Mouse (Mus musculus) heart, postnatal 10 days (tissue): ENCODE data around the gene Qrich1. TPM values are rescaled to one million over a fixed set of nuclear protein-coding genes. Genes with fewer than 3 reads are reported as not detected.
"Not testable (repeated sequence)": the region's sequence is repeated elsewhere in the genome, so short reads cannot be mapped to it uniquely, and the experiment has no call there.

Experiments used
- DNase-seq, 2 experiments: peaks; one replicate each; pipeline ENCODE4 v3.0.0; 2021
- intact Hi-C: fragments of 180-260 bp; cut with DNase I; formaldehyde crosslinking; loops from one replicate; pipeline ENCODE4 v1.15.1; 2025
- microRNA-seq, 2 experiments: library from miRNA; unstranded; fragments of <30 nt; microRNA quantifications; one replicate each; pipeline ENCODE4 v1.2.0; 2022
- total RNA-seq, 2 experiments: library from RNA; stranded (reverse); gene quantifications; 2 replicates each; pipeline ENCODE4 v1.2.3; 2021

Qrich1 gene
- total RNA-seq, 2 experiments from 2014 or later: 83.5 to 89.6 TPM

DNA sequence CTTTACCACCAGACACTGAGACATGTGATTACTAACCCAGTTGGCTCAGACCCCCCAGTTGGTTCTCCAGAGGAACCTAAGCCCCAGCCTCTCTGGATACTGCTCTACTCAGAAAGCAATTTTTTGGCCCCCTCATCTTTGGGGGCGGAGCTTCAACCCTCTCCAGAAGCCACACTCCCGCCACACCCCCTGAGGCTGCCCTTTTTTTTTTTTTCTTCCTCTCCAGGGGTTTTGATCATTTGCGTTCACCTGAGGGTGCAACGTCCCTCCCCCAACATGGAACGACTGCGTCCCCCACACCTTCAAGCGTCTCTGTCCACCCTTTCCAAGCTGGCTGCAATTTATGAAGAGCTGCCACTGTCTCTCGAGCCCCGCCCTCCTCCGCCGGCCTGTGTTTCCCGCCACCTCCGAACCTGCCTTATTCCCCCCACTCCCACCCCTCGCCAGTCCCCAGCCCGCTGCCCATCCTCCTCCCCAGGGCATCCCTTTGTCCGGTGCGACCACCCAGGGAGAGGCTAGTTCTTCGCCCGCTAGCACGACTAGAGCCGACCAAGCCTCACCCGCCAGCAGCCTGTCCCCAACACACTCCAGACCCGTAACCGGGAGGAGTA lies 61.4 kb downstream of the Qrich1 start:
- intact Hi-C loops: loop anchor here (5.0 kb wide), 1 partner anchor 69 kb away; the partner anchor contains the start of gene Arih2
- peak; percentile 72 to 82 for DNase-seq

DNA sequence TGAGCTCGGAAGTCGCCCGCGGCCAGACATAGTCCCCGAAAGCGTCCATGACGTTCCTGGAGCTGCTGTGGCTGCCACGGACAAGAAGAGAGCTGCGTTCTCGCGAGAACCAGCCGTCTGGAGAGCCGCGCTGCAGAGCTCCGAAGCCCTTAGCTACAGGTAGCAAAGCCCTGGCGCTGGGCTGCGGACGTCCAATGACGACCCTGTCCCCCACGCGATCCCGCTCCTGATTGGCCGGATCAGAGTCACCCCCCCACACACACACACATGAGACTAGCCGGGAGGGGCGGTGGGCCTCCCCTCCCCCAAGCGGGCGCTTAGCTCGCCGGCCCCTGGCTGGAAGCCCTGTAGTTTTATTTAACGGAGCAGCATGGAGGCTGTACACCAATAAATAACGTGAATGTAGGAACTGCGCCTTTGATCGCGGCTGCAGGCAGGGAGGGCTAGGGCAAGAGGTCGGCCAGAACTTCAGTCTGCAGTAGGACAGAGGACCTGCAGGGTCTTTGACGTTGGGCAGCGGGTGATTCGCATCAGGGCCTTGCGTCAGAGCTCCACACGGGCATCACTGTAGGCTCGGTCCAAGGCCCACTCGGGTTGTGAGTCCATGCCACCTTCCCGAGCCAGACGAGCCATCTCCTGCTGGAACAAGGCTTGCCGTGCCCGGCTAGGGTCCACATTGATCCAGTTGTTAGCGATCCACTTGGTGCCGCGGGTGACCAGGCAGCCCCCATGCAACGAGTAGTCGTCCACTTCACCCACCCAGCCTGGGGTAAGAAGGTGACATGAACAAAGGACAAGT lies 62.1 kb downstream of the Qrich1 start, which contains the start of gene Wdr6:
TSS of gene Wdr6 (minus strand) at position 195 of the 799 bp plus-strand sequence.
- intact Hi-C loops: loop anchor here (5.0 kb wide), 1 partner anchor 69 kb away; the partner anchor contains the start of gene Arih2
- peak; percentile 94 to 95 for DNase-seq

DNA sequence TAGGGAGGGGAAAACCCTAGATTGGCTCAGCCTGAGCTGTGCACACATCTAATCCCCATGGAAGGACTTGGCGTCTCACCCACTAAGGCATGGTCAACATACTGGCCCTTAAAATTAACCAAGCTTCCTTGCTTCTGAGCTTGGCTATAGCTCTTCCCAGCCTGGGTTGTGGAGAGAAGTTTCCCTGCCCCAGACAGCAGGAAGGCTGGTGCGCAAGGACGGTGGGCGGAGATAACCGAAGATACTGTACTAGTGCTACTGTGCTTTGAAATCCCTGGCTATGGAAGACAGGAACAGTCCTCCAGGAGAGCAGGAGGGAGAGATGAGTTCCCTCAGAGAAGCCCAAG lies 62.7 kb downstream of the Qrich1 start:
- DNase-seq: no peak
- intact Hi-C loops: loop anchor here (5.0 kb wide), 1 partner anchor 68 kb away; the partner anchor contains the start of gene Arih2

DNA sequence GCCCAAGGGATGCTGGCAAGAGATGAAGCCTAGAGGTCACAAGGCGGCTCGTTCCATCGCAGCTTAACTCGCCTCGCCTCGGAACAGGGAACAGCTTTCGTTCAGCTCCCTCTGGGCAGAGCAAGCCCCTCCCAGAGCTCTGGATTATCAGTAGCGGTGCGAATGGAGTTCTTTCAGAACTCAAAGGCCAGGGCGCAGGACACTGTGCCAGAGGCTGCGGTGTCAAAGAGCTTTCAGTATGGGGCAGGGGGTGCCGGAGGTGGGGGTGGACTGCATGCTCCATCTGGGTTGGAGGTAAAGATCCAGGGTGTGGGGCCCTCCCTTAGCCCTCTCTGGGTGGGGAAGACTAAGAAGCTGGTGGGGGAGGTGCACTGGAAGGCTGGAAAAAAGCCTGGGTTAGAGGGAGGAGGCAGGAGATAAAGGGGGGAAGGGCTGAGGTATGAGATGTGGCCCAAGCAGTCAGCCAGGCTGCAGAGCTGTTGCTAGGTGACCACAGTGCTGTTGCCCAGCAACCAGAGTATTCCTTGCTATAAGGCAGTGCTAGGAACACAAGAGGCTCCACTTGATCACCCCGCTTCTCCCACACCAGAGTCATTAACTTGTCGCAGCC lies 71.1 kb downstream of the Qrich1 start:
- intact Hi-C loops: no loop called here
- DNase-seq: peak; percentile 90 to 94

DNA sequence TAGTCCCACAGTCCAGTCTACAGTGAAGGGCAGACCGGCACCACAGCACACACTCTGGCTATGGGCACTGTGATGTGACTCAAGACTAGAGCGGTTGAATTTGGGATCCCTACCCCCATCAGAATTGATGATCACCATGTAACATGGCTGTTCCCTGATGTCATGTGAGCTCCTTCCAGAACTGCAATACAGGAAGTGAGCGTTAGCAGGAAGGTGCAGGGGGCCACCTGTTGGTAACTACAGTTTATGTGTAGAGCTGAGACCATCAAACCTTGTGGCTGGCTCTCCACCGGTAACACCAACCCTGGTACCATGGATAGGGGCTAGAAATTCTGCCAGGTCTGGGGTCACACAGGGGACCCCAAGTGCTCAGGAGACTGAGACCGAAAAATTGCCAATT lies 72.6 kb downstream of the Qrich1 start:
- intact Hi-C loops: no loop called here
- peak in 1 of 2 experiments; percentile 12 for DNase-seq

DNA sequence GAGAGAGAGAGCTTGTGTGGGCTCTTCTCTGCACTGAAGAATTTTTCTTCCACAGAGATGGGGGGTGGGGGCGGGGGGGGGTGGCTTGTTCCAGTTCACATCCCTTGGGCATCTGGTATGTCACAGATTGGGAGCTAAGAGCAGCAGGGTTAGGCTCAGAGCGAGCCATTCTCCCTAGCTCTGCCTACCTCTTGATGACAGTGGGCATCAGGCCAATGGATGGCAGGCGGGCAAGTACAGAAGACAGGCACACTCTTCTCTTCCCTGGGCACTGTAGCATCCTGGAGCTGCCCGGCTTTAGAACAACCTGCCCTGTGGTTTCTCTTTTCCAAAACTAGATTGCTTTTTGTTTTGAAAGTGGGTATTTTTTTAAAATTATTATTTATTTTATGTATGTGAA lies 74.9 kb downstream of the Qrich1 start:
- intact Hi-C loops: no loop called here
- DNase-seq: no peak

DNA sequence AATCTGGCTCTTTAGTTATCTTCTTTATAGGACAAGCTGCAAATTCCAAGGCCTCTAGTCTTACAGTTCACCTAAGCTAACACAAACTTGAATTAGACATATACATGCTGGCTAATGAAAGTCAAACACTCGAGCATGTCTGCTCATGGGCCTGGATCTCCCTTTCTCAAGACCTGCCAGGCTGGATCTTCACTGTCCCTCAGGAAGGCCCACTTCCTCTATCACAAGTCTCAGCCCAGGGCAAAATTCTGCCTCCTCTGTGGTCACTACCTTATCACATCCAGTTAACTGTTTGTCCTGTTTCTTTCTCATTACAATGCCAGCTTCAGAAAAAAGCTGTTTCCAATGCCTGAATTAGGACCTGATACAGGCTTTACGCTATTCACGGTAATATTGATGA lies 77.7 kb downstream of the Qrich1 start:
- intact Hi-C loops: no loop called here

DNA sequence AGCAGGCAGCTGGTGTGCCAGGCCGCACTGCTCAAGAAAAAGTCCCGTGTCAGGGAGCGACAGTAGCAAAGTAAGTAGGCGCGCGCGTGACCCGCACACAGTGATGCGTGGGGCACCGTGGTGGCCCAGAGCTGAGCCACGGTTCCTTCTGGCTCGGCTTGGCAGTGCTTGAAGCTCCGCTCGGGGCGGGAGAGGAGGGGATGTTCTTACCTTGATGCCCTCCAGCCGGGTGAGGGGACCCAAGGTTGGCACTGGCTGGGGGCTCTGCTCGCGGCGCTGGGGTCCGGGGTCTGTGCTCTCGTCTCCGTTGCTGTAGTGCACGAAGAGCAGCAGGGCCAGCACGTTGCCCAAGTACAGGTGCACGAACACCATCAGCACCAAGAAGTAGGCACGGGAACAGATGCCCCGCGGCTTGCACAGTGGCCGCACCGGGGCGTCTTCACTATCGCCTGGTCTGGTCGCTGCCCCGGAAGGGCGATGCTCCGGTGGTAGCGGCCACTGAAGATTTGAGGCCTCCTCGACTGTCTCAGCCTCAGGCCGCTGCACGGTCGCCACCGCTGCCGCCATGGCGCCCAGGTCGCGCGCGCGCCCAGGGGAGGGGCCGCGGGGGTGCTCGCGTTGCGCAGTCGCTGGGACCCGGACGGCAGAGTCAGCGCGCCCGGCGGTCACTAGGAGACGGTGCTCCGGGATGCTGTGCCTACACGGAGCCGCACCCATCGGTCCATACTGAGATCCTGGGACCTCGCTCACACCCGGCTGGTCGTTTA lies 80.6 kb downstream of the Qrich1 start, which contains the start of gene P4htm:
TSS of gene P4htm (minus strand) at position 670 of the 767 bp plus-strand sequence.
- intact Hi-C loops: no loop called here

More for the DNA sequence above, 77.7 kb downstream of the Qrich1 start:
- DNase-seq: no peak

DNA sequence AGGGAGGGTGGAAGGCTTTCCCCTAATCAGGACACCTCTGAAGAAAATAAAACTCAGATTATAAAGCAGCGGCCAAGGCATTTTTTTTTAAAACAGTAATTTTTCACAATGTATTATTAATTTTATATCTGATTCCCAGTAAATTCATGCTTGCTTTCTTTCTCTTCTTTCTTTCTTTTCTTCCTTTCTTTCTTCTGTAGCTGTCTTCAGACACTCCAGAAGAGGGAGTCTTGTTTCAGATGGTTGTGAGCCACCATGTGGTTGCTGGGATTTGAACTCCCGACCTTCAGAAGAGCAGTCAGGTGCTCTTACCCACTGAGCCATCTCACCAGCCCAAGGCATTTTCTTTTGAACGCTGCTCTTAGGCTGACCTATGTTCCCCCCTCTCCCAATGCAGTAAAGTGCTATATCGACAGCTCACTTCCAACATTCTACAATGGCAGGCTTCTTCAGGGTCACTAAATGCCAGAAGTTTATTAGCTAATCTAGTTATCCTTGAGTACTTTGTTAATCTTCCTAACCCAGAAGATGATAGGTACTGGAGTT lies 82.5 kb downstream of the Qrich1 start:
- intact Hi-C loops: no loop called here

More for the DNA sequence above, 80.6 kb downstream of the Qrich1 start, which contains the start of gene P4htm:
- DNase-seq: peak; percentile 76 to 80

DNA sequence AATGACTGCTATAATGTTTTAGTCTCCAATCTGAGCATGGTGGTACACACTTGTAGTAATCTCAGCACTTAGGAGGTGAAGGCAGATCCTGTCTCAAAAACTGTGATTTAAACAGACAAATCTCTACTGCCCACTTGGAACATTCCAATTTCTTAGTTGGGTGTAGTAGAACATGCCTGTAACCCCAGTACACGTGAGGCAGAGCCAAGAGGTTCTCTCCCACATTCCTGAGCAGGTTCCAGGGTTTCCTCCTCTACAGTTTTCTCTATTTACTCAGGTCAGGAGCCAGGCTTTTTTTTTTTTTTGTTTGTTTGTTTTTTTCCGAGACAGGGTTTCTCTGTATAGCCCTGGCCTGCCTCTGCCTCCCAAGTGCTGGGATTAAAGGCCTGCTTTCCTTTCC lies 83.4 kb downstream of the Qrich1 start:
- intact Hi-C loops: no loop called here
- DNase-seq: no peak

More for the DNA sequence above, 82.5 kb downstream of the Qrich1 start:
- DNase-seq: no peak

DNA sequence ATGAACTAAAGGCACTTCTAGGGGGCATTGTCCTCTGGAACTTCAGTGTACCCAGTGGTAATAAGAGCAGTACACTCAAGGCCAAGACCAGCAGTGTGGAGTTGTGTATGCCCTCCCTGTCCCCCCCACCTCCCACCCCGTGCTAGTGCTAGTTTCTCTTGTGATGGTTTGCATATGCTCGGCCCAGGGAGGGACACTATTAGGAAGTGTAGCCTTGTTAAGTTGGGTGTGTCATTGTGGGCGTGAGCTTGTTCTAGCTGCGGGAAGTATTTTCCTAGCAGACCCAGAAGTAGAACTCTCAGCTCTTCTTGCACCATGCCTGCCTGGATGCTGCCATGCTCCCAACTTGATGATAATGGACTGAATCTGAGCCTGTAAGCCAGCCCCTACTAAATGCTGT lies 85.4 kb downstream of the Qrich1 start:
- intact Hi-C loops: no loop called here
- DNase-seq: no peak

DNA sequence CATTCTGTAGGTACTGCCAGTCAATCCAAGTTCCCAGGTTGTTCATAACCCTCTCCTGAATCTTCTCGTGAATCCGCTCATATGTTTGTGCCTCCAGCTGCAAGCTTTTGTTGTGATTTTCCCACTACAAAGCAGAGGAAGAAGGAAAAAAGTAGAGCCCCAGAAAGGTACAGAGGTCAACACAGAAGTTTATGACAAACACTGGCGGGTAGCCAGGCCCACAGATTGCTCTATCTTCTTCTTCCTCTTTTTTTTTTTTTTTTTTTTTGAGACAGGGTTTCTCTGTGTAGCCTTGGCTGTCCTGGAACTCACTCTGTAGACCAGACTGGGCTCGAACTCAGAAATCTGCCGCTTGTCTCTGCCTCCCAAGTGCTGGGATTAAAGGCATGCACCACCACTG lies 91.3 kb downstream of the Qrich1 start:
- intact Hi-C loops, DNase-seq: not testable (repeated sequence)

DNA sequence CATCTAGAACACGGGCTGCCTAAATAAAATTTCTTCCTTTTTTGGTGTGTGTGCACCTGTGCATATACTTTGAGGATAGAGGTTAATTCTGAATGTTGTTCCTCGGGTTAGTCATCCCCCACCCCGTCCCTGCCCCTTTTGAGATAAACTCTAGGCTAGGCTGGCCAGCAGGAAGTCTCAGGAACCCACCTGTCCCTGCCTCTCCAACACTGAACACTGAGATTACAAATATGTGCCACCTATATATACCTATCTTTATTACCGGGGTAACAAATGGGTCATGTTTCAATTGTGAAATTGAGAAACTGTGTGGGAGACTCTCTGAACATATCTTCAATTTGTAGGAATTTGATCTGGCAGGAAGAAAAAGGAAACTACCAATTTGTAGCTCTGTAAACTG lies 92.3 kb downstream of the Qrich1 start:
- intact Hi-C loops: no loop called here

More for the DNA sequence above, 92.3 kb downstream of the Qrich1 start:
- no peak for DNase-seq

Small RNA genes within 50 kb of the gene (microRNA-seq; reads per million reads assigned to microRNA genes)
- gene Gm24083 (0 reads per million in 2 experiments), gene Mir191 (0 reads per million in 2 experiments), gene Mir425 (1,175 to 1,491 reads per million in 2 experiments)

Other genes starting within 250 kb of the Qrich1 start
- 10 to 100 TPM; 20.5 to 21.8 TPM for gene Nicn1, start 226.4 kb upstream of the Qrich1 start, total RNA-seq
- gene Amt, start 220.0 kb upstream of the Qrich1 start, total RNA-seq: 1 to 10 TPM; 5.2 to 6.9 TPM
- 100 to 1,000 TPM; 328 to 329 TPM for gene Rhoa, start 210.7 kb upstream of the Qrich1 start, total RNA-seq
- gene Tcta, start 210.6 kb upstream of the Qrich1 start, total RNA-seq: 10 to 100 TPM; 24.4 to 30.0 TPM
- gene Gpx1, start 177.9 kb upstream of the Qrich1 start, total RNA-seq: 100 to 1,000 TPM; 152 to 166 TPM
- gene Usp4, start 169.0 kb upstream of the Qrich1 start, total RNA-seq: 10 to 100 TPM; 94.3 to 95.7 TPM
- gene 1700102P08Rik, start 124.0 kb upstream of the Qrich1 start, total RNA-seq: under 1 TPM; 0.31 to 0.74 TPM
- not detected for gene Ccdc36, start 88.3 kb upstream of the Qrich1 start, total RNA-seq
- gene BC048562, start 80.3 kb upstream of the Qrich1 start, total RNA-seq: not detected
- 10 to 100 TPM; 27.7 to 31.3 TPM for gene Ccdc71, start 56.3 kb upstream of the Qrich1 start, total RNA-seq
- gene Klhdc8b, start 55.2 kb upstream of the Qrich1 start, total RNA-seq: 10 to 100 TPM; 29.2 to 33.4 TPM
- gene Lamb2, start 37.1 kb upstream of the Qrich1 start, total RNA-seq: 100 to 1,000 TPM; 284 to 331 TPM
- gene Usp19, start 26.2 kb upstream of the Qrich1 start, total RNA-seq: 100 to 1,000 TPM in 1 of 2 experiments, 10 to 100 TPM in 1; 98.4 to 103 TPM
- gene Qars, start 9.1 kb upstream of the Qrich1 start, total RNA-seq: 10 to 100 TPM; 84.4 to 86.3 TPM
- 10 to 100 TPM; 62.3 to 70.0 TPM for gene Impdh2, start 43.5 kb downstream of the Qrich1 start, total RNA-seq
- 10 to 100 TPM; 54.5 to 58.6 TPM for gene Ndufaf3, start 50.6 kb downstream of the Qrich1 start, total RNA-seq
- 10 to 100 TPM; 21.0 TPM for gene Dalrd3, start 53.1 kb downstream of the Qrich1 start, total RNA-seq
- gene Wdr6, start 61.9 kb downstream of the Qrich1 start, total RNA-seq: 10 to 100 TPM; 30.2 to 36.4 TPM
- 10 to 100 TPM; 12.7 to 15.1 TPM for gene P4htm, start 80.9 kb downstream of the Qrich1 start, total RNA-seq
- 10 to 100 TPM; 55.2 to 56.4 TPM for gene Arih2, start 132.6 kb downstream of the Qrich1 start, total RNA-seq
- gene Slc25a20, start 145.3 kb downstream of the Qrich1 start, total RNA-seq: 100 to 1,000 TPM; 249 to 251 TPM
- gene Prkar2a, start 172.5 kb downstream of the Qrich1 start, total RNA-seq: 10 to 100 TPM; 73.4 to 79.1 TPM